Mouse (Mus musculus): ENCODE results near the gene Ajap1. TPM values are rescaled to one million over a fixed set of nuclear protein-coding genes. Genes with fewer than 3 reads are reported as not detected.

Ajap1 gene
- polyA plus RNA-seq, 1 experiment from 2014 or later = 8.6 TPM

DNA sequence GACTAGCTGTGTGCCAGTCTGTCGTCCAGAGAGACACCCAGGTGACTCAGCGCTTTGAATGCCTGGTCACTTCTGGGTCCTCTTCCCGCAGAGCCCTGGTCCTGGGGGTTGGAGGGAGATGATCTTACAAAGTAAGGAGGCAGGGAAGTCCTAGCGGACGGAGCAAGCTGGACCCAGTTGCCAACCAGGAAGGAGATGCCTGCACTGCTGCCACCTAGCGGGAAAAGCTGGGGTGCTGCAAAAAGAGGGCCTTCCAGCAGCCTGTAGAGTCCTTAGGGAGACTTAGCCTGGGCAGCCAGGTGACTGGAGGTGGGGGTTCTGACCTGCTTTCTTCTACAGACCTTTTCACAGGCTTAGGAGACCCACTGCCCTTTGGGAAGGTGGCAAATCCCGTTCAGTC is 1.8 kb upstream of the Ajap1 start:
- Histone ChIP-seq H3K9ac (replicated peaks) (no peak overlapping the region), H3K4me2 (replicated peaks) (peak overlapping the region; percentile 97), H3K4me3 (replicated peaks) (0 out of 2 replicates have a peak overlapping the region, but pooled peaks have one; percentile 15), H3K9me3 (no peaks in the 10 kb centered on the region), H3K27me3 (peaks cover 52% of the 10 kb centered on the region), H3K4me1 (replicated peaks) (peaks cover 65% of the 10 kb centered on the region), H3K36me3 (no peaks in the 10 kb centered on the region), H3K27ac (no peak overlapping the region)
- 2% methylated on average over 7 of the region's 7 CpGs for WGBS
- no peak for ATAC-seq

- peak overlapping the region; percentile 72 for H3K4me3 ChIP-seq (replicated peaks)
- no peaks in the 10 kb centered on the region for H3K36me3 ChIP-seq
- no peaks in the 10 kb centered on the region for H3K9me3 ChIP-seq
- H3K4me2 ChIP-seq (replicated peaks) = peak overlapping the region; percentile 97
- peak overlapping the region; percentile 80 for H3K27ac ChIP-seq
- peak overlapping the region; percentile 89 for H3K9ac ChIP-seq (replicated peaks)
- WGBS = under 1% methylated on average over 70 of the region's 71 CpGs
- ATAC-seq = no peak; the same call in 1 of the 2 replicates
- peaks cover 84% of the 10 kb centered on the region for H3K4me1 ChIP-seq (replicated peaks)
- peaks cover 48% of the 10 kb centered on the region for H3K27me3 ChIP-seq
Observed at GRCm38 (mm10) chr4:153481361-153482234, 1.0 kb downstream of the Ajap1 start.

DNA sequence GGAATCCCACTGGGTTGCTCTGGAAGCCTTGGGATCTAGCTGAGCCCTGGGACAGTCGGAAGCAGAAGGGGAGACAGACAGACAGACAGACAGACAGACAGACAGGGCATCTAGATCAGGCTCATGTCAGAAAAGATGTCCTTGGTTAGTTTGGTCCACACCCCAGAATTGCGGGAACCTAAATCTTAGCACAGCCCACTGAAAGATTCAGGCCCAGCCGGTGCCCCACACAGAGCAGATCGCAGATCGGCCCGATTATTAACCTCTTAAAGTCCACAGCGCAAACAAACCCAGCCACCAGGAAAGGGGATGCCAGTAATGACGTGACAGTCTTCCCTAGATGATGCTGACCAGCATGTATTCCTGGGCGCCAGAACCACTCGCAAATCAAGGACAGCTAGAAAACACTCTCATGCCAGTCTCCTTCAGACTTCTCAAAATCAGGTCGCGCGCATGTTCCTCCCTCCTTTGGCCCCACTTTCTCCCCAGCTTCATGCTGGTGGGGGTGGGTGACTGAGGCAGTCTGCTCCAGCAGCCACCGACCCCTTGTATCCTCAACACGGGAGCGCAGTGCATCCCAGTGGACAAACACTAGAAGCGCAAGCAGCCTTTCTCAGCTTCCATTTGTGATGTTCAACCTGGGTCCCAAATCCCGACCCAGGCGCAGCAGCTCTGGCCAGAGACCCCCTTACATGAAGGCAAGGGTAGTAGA is 1.9 kb downstream of the Ajap1 start:
- H3K4me1 ChIP-seq (replicated peaks) = peaks cover 80% of the 10 kb centered on the region
- peak overlapping the region; percentile 80; the same call in 1 of the 2 replicates for H3K27ac ChIP-seq
- ATAC-seq = peak; percentile 44
- no peaks in the 10 kb centered on the region for H3K36me3 ChIP-seq
- H3K4me2 ChIP-seq (replicated peaks) = peak overlapping the region; percentile 97
- H3K9ac ChIP-seq (replicated peaks) = peak overlapping the region; percentile 89
- H3K27me3 ChIP-seq = peaks cover 42% of the 10 kb centered on the region
- WGBS = 2% methylated on average over 19 of the region's 19 CpGs
- no peaks in the 10 kb centered on the region for H3K9me3 ChIP-seq
- H3K4me3 ChIP-seq (replicated peaks) = peak overlapping the region; percentile 72

DNA sequence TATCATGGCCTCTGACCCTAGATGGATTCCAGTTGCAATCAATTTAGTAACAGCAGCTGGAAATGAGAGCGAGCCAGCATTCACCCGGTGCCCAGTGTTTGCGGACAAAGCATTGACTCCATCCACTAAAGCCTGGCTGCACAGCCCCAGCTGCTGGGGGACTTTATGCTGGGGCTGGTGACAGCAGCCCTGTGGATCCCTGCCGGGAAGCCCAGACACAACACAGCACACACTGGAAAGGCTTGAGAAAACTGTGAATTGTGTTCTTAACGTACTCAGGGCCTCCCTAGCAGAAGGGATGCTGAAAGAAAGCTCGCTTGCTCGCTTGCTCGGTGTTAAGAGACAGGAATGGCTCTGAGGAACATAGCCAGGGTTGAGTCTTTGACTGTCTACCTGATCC is 3.5 kb downstream of the Ajap1 start:
- H3K4me3 ChIP-seq (replicated peaks) = peak overlapping the region; percentile 72
- H3K4me2 ChIP-seq (replicated peaks) = peak overlapping the region; percentile 97
- no peaks in the 10 kb centered on the region for H3K9me3 ChIP-seq
- WGBS = 10% methylated on average over 8 of the region's 8 CpGs
- peaks cover 39% of the 10 kb centered on the region for H3K27me3 ChIP-seq
- no peaks in the 10 kb centered on the region for H3K36me3 ChIP-seq
- peak overlapping the region; percentile 70 for H3K27ac ChIP-seq
- ATAC-seq = no peak
- H3K9ac ChIP-seq (replicated peaks) = peak overlapping the region; percentile 89; the same call in 1 of the 2 replicates
- H3K4me1 ChIP-seq (replicated peaks) = peaks cover 76% of the 10 kb centered on the region

DNA sequence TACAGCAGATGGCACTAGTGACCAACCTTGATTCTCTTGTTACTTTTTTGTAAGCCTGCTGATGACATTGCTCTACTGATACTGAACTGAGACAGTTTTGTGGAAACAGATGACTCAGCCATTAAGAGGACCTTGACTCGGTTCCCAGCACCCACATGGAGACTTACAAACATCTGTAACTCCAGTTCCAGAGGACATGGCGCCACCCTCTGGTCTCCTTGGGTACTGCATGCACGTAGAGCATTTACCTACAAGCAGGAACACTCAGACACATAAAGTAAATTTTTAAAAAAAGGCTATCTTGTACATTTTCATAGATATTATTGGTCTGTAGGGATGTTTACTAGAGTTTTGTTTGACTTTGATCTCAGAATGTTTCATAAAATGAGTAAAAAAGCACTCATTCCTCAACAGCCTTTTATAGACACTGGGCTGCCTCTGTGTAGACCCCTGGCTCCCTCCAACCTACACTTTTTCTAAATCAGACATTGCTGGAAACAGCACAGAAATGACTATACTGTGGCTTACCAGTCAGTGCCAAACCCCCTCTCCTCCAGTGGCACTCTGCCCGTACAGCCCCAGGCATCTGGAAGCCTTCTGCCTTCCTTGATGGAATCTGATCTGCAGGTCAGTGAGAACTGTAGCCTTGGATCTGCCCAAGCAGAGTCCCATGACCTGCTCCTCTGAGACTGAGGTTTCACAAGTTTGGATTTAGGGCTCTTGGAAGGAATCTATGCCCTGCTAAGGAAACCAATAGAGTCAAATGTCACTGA is 8.9 kb downstream of the Ajap1 start:
- Histone ChIP-seq H3K27ac (no peak overlapping the region), H3K27me3 (no peaks in the 10 kb centered on the region), H3K4me1 (replicated peaks) (peaks cover 26% of the 10 kb centered on the region), H3K9me3 (0 out of 2 replicates have a peak, but pooled peaks cover 6% of the 10 kb centered on the region), H3K4me3 (replicated peaks) (no peak overlapping the region), H3K36me3 (peaks cover 11% of the 10 kb centered on the region), H3K4me2 (replicated peaks) (no peak overlapping the region), H3K9ac (replicated peaks) (no peak overlapping the region)
- WGBS = 78% methylated on average over 4 of the region's 4 CpGs
- no peak for ATAC-seq

DNA sequence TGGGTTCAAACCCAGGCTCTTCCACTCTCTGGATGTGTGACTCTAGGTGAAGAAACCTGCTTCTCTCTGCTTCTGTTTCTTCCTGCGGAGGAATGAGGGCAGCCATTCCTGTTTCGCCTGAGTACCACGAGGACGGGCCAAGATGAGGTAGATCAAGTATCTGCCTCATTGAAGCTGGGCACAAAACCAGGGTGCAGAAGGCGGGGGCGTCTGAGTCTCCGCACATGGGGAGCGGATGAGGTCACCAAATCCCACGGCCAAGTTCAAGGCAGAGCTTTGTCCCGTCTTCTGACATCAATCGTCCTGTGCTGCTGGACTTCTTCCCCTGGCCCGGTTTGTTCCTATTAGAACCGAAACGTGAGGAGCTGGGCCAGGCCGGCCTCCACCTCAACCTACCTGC is 12.9 kb downstream of the Ajap1 start:
- WGBS = 87% methylated on average over 15 of the region's 15 CpGs
- no peak overlapping the region for H3K9ac ChIP-seq (replicated peaks)
- H3K9me3 ChIP-seq = 0 out of 2 replicates have a peak, but pooled peaks cover 6% of the 10 kb centered on the region
- H3K4me3 ChIP-seq (replicated peaks) = no peak overlapping the region
- H3K27ac ChIP-seq = no peak overlapping the region
- no peaks in the 10 kb centered on the region for H3K27me3 ChIP-seq
- 0 out of 2 replicates have a peak, but pooled peaks cover 3% of the 10 kb centered on the region for H3K4me1 ChIP-seq (replicated peaks)
- ATAC-seq = no peak
- peaks cover 11% of the 10 kb centered on the region for H3K36me3 ChIP-seq
- no peak overlapping the region for H3K4me2 ChIP-seq (replicated peaks)

- Histone ChIP-seq H3K9me3 (no peaks in the 10 kb centered on the region), H3K27me3 (no peaks in the 10 kb centered on the region), H3K9ac (replicated peaks) (no peak overlapping the region; the same call in 1 of the 2 replicates), H3K4me1 (replicated peaks) (peaks cover 6% of the 10 kb centered on the region), H3K36me3 (no peaks in the 10 kb centered on the region), H3K27ac (no peak overlapping the region), H3K4me3 (replicated peaks) (no peak overlapping the region), H3K4me2 (replicated peaks) (no peak overlapping the region)
- ATAC-seq = no peak
- WGBS = 89% methylated on average over 15 of the region's 15 CpGs
Observed at GRCm38 (mm10) chr4:153459934-153460333, 22.7 kb downstream of the Ajap1 start.

DNA sequence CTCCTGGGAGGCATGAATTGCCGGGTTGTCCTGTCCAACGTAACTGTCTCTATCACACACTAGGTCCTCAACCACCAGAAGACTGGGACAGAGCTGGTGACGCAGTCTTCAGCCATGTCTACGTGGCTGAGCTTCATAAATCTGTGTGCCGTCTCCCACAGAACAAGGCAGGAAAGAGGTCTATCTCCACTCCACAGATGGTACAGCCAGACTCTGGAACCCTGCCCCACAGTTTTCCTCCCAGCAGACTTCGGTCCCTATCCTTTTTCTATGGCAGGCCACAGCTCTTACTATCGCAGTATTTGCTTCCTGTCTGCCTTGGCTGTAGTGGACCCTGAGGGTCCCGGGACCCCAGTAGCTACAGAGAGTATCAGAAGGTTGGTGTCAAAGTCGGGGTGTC is 23.1 kb downstream of the Ajap1 start:
- no peaks in the 10 kb centered on the region for H3K9me3 ChIP-seq
- no peak overlapping the region for H3K4me2 ChIP-seq (replicated peaks)
- H3K4me3 ChIP-seq (replicated peaks) = no peak overlapping the region
- ATAC-seq = no peak
- H3K27me3 ChIP-seq = no peaks in the 10 kb centered on the region
- WGBS = 96% methylated on average over 9 of the region's 9 CpGs
- peaks cover 6% of the 10 kb centered on the region for H3K4me1 ChIP-seq (replicated peaks)
- H3K9ac ChIP-seq (replicated peaks) = no peak overlapping the region
- no peaks in the 10 kb centered on the region for H3K36me3 ChIP-seq
- no peak overlapping the region for H3K27ac ChIP-seq

DNA sequence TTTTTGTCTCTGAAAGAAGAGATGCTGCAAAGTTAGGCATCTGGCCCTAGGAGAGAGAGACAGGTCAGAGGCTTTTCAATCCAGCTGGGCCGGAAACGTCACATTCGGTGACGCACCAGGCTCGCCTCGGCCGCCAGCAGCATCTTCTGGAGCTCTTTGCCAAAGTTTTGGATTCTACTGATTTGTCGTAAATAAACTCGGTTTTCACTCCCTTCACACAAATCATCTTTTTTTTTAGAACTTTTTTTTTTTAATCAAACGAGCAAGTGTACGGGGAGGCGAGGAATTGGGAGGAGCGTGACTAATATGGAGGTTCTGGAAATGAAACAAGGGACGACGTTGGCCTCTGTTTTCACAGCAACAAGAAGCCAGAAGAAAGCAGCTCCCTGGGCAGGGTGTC is 23.8 kb downstream of the Ajap1 start:
- no peak overlapping the region for H3K4me2 ChIP-seq (replicated peaks)
- H3K9ac ChIP-seq (replicated peaks) = no peak overlapping the region
- no peak overlapping the region for H3K4me3 ChIP-seq (replicated peaks)
- no peaks in the 10 kb centered on the region for H3K27me3 ChIP-seq
- WGBS = 85% methylated on average over 15 of the region's 15 CpGs
- H3K27ac ChIP-seq = no peak overlapping the region
- ATAC-seq = no peak
- no peaks in the 10 kb centered on the region for H3K9me3 ChIP-seq
- H3K36me3 ChIP-seq = no peaks in the 10 kb centered on the region
- peaks cover 6% of the 10 kb centered on the region for H3K4me1 ChIP-seq (replicated peaks)

DNA sequence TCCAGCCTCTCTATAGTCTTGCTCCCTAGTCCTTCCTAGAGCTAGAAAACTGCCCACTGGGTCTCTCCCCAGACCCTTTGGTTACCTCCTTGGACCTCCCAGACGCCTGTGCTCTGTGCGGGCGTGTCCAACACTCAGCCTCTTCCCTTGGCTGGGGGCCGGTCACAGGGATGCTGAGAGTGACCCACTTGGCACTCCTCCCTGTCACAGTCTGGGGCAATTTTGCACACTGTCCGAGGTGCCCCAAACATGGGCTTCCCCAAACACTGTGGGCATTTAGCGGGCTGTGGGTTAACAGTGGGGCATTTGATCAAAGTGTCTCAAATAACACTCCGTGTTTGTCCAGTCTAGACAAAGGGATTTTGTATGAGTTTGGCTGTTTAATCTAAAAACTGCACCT is 29.1 kb downstream of the Ajap1 start:
- no peak for ATAC-seq
- Histone ChIP-seq H3K27ac (no peak overlapping the region), H3K4me2 (replicated peaks) (no peak overlapping the region), H3K4me3 (replicated peaks) (no peak overlapping the region), H3K9ac (replicated peaks) (no peak overlapping the region), H3K27me3 (no peaks in the 10 kb centered on the region), H3K9me3 (no peaks in the 10 kb centered on the region), H3K4me1 (replicated peaks) (no peaks in the 10 kb centered on the region), H3K36me3 (no peaks in the 10 kb centered on the region)
- 94% methylated on average over 7 of the region's 7 CpGs for WGBS

GRCm38 (mm10) chr4:153451516-153451915 is 31.1 kb downstream of the Ajap1 start:
- Histone ChIP-seq H3K4me2 (replicated peaks) (no peak overlapping the region), H3K4me1 (replicated peaks) (no peaks in the 10 kb centered on the region), H3K4me3 (replicated peaks) (no peak overlapping the region), H3K36me3 (no peaks in the 10 kb centered on the region), H3K9me3 (no peaks in the 10 kb centered on the region), H3K27ac (no peak overlapping the region), H3K27me3 (no peaks in the 10 kb centered on the region), H3K9ac (replicated peaks) (no peak overlapping the region)
- WGBS = 80% methylated on average over 8 of the region's 8 CpGs
- ATAC-seq = no peak
